Mouse (Mus musculus) MN1 (cell line): Measurements from ENCODE around the gene Rgs3.
"Not testable (repeated sequence)": the region's sequence is repeated elsewhere in the genome, so short reads cannot be mapped to it uniquely, and the experiment has no call there.

Experiments used
- DNase-seq: peaks from one replicate; pipeline ENCODE4 v3.0.0-alpha.2; 2016; ENCODE audit warnings: low spot score

The Rgs3 gene

GRCm38 (mm10) chr4:62551966-62552365 lies 7.7 kb upstream of the Rgs3 start:
- no peak for DNase-seq

GRCm38 (mm10) chr4:62557436-62557835 lies 2.2 kb upstream of the Rgs3 start:
- DNase-seq = no peak

GRCm38 (mm10) chr4:62560963-62561629 lies 1.4 kb downstream of the Rgs3 start:
- DNase-seq = peak; percentile 77

GRCm38 (mm10) chr4:62561630-62562001 lies 2.0 kb downstream of the Rgs3 start:
- DNase-seq = no peak

GRCm38 (mm10) chr4:62562006-62562405 lies 2.4 kb downstream of the Rgs3 start:
- no peak for DNase-seq

- DNase-seq = peak; percentile 64
These were observed 6.9 kb downstream of the Rgs3 start for GRCm38 (mm10) chr4:62566530-62566929.

GRCm38 (mm10) chr4:62567696-62568095 lies 8.0 kb downstream of the Rgs3 start:
- DNase-seq = no peak

- no peak for DNase-seq
These were observed 8.7 kb downstream of the Rgs3 start for GRCm38 (mm10) chr4:62568359-62568758.

GRCm38 (mm10) chr4:62569603-62570002 lies 10.0 kb downstream of the Rgs3 start:
- DNase-seq = no peak

GRCm38 (mm10) chr4:62570029-62570428 lies 10.4 kb downstream of the Rgs3 start:
- DNase-seq = no peak

- DNase-seq = peak; percentile 62
These were observed 23.0 kb downstream of the Rgs3 start for GRCm38 (mm10) chr4:62582365-62583264.

- peak; percentile 80 for DNase-seq
These were observed 23.8 kb downstream of the Rgs3 start for GRCm38 (mm10) chr4:62583265-62584092.

GRCm38 (mm10) chr4:62587067-62587466 lies 27.4 kb downstream of the Rgs3 start:
- no peak for DNase-seq

GRCm38 (mm10) chr4:62590878-62591277 lies 31.2 kb downstream of the Rgs3 start:
- peak; percentile 32 for DNase-seq

- peak; percentile 77 for DNase-seq
These were observed 31.7 kb downstream of the Rgs3 start for GRCm38 (mm10) chr4:62591326-62591725.

- DNase-seq = not testable (repeated sequence)
These were observed 34.0 kb downstream of the Rgs3 start for GRCm38 (mm10) chr4:62593546-62594240.

- DNase-seq = no peak
These were observed 34.8 kb downstream of the Rgs3 start for GRCm38 (mm10) chr4:62594442-62594841.

GRCm38 (mm10) chr4:62596051-62596450 lies 36.4 kb downstream of the Rgs3 start:
- DNase-seq = no peak

GRCm38 (mm10) chr4:62600549-62600948 lies 40.9 kb downstream of the Rgs3 start:
- DNase-seq = no peak

GRCm38 (mm10) chr4:62603607-62604006 lies 44.0 kb downstream of the Rgs3 start:
- no peak for DNase-seq

- no peak for DNase-seq
These were observed 44.4 kb downstream of the Rgs3 start for GRCm38 (mm10) chr4:62604094-62604493.
